Mouse (Mus musculus): ENCODE data around the gene Cyp4f14. TPM values are rescaled to one million over a fixed set of nuclear protein-coding genes. Genes with fewer than 3 reads are reported as not detected.
A peak's percentile ranks its signal among the peaks of the same experiment; 100 is the strongest.

Gene Cyp4f14
- polyA plus RNA-seq, 1 experiment from 2014 or later: not detected

GRCm38 (mm10) chr17:32946716-32947115, 29.6 kb upstream of the Cyp4f14 start:
- ATAC-seq (ENCODE audit: insufficient number of reproducible peaks, insufficient read depth, low FRiP score, low read depth): no peak; the same call in 1 of the 2 replicates
- Histone ChIP-seq H3K27me3 (ENCODE audit: control insufficient read depth, insufficient read depth, low read length) (no peaks in the 10 kb centered on the region), H3K9ac (ENCODE audit: low read length) (peak overlapping the region; percentile 84), H3K36me3 (ENCODE audit: control insufficient read depth, insufficient read depth, low read length) (no peaks in the 10 kb centered on the region), H3K9me3 (ENCODE audit: control insufficient read depth, low read length) (no peaks in the 10 kb centered on the region), H3K4me1 (ENCODE audit: control insufficient read depth in 2 of 2, insufficient read depth in 2 of 2, low read length in 2 of 2) (peaks cover 10 to 13% of the 10 kb centered on the region in 2 experiments), H3K4me2 (ENCODE audit: low read length) (peak overlapping the region; percentile 92), H3K27ac (replicated peaks in 1 of 2; ENCODE audit: control insufficient read depth in 1 of 2, insufficient read depth in 1 of 2, low read depth in 2 of 2, low read length in 2 of 2) (peak overlapping the region; percentile 71), H3K4me3 (ENCODE audit: control insufficient read depth in 1 of 2, insufficient read depth in 1 of 2, low read depth in 1 of 2, low read length in 2 of 2) (peak overlapping the region; percentile 62 to 68)
- WGBS: 47% methylated on average over 9 of the region's 9 CpGs

GRCm38 (mm10) chr17:32944402-32945035, 27.4 kb upstream of the Cyp4f14 start:
- no peak overlapping the region for H3K4me2 ChIP-seq (ENCODE audit: low read length)
- H3K27ac ChIP-seq (replicated peaks in 1 of 2; ENCODE audit: control insufficient read depth in 1 of 2, insufficient read depth in 1 of 2, low read depth in 2 of 2, low read length in 2 of 2): no peak overlapping the region
- H3K4me3 ChIP-seq (ENCODE audit: control insufficient read depth in 1 of 2, insufficient read depth in 1 of 2, low read depth in 1 of 2, low read length in 2 of 2): no peak overlapping the region
- ATAC-seq (ENCODE audit: insufficient number of reproducible peaks, insufficient read depth, low FRiP score, low read depth): no peak
- H3K9me3 ChIP-seq (ENCODE audit: control insufficient read depth, low read length): no peaks in the 10 kb centered on the region
- H3K4me1 ChIP-seq (ENCODE audit: control insufficient read depth in 2 of 2, insufficient read depth in 2 of 2, low read length in 2 of 2): peaks cover 10 to 13% of the 10 kb centered on the region in 2 experiments
- 70% methylated on average over 3 of the region's 3 CpGs for WGBS
- no peaks in the 10 kb centered on the region for H3K27me3 ChIP-seq (ENCODE audit: control insufficient read depth, insufficient read depth, low read length)
- H3K36me3 ChIP-seq (ENCODE audit: control insufficient read depth, insufficient read depth, low read length): no peaks in the 10 kb centered on the region
- H3K9ac ChIP-seq (ENCODE audit: low read length): no peak overlapping the region

GRCm38 (mm10) chr17:32943661-32944060, 26.5 kb upstream of the Cyp4f14 start:
- Histone ChIP-seq H3K4me2 (ENCODE audit: low read length) (no peak overlapping the region), H3K36me3 (ENCODE audit: control insufficient read depth, insufficient read depth, low read length) (no peaks in the 10 kb centered on the region), H3K27me3 (ENCODE audit: control insufficient read depth, insufficient read depth, low read length) (no peaks in the 10 kb centered on the region), H3K4me3 (ENCODE audit: control insufficient read depth in 1 of 2, insufficient read depth in 1 of 2, low read depth in 1 of 2, low read length in 2 of 2) (no peak overlapping the region), H3K27ac (replicated peaks in 1 of 2; ENCODE audit: control insufficient read depth in 1 of 2, insufficient read depth in 1 of 2, low read depth in 2 of 2, low read length in 2 of 2) (no peak overlapping the region), H3K9ac (ENCODE audit: low read length) (no peak overlapping the region), H3K9me3 (ENCODE audit: control insufficient read depth, low read length) (no peaks in the 10 kb centered on the region), H3K4me1 (ENCODE audit: control insufficient read depth in 2 of 2, insufficient read depth in 2 of 2, low read length in 2 of 2) (peaks cover 10 to 13% of the 10 kb centered on the region in 2 experiments)
- ATAC-seq (ENCODE audit: insufficient number of reproducible peaks, insufficient read depth, low FRiP score, low read depth): no peak
- WGBS: 90% methylated on average over 3 of the region's 3 CpGs

- Histone ChIP-seq H3K4me2 (ENCODE audit: low read length) (no peak overlapping the region), H3K27me3 (ENCODE audit: control insufficient read depth, insufficient read depth, low read length) (no peaks in the 10 kb centered on the region), H3K9ac (ENCODE audit: low read length) (no peak overlapping the region), H3K4me1 (ENCODE audit: control insufficient read depth in 2 of 2, insufficient read depth in 2 of 2, low read length in 2 of 2) (no peaks in the 10 kb centered on the region), H3K4me3 (ENCODE audit: control insufficient read depth in 1 of 2, insufficient read depth in 1 of 2, low read depth in 1 of 2, low read length in 2 of 2) (no peak overlapping the region), H3K36me3 (ENCODE audit: control insufficient read depth, insufficient read depth, low read length) (no peaks in the 10 kb centered on the region), H3K27ac (replicated peaks in 1 of 2; ENCODE audit: control insufficient read depth in 1 of 2, insufficient read depth in 1 of 2, low read depth in 2 of 2, low read length in 2 of 2) (no peak overlapping the region), H3K9me3 (ENCODE audit: control insufficient read depth, low read length) (no peaks in the 10 kb centered on the region)
- ATAC-seq (ENCODE audit: insufficient number of reproducible peaks, insufficient read depth, low FRiP score, low read depth): no peak
- 77% methylated on average over 4 of the region's 4 CpGs for WGBS
Observed at GRCm38 (mm10) chr17:32939831-32940230, 22.7 kb upstream of the Cyp4f14 start.

GRCm38 (mm10) chr17:32927803-32928202, 10.7 kb upstream of the Cyp4f14 start:
- ATAC-seq (ENCODE audit: insufficient number of reproducible peaks, insufficient read depth, low FRiP score, low read depth): no peak
- WGBS: 74% methylated on average over 5 of the region's 5 CpGs
- no peak overlapping the region for H3K9ac ChIP-seq (ENCODE audit: low read length)
- H3K4me2 ChIP-seq (ENCODE audit: low read length): no peak overlapping the region
- peaks cover 2 to 6% of the 10 kb centered on the region in 2 experiments; a peak in 3 of 4 replicates for H3K4me1 ChIP-seq (ENCODE audit: control insufficient read depth in 2 of 2, insufficient read depth in 2 of 2, low read length in 2 of 2)
- no peaks in the 10 kb centered on the region for H3K27me3 ChIP-seq (ENCODE audit: control insufficient read depth, insufficient read depth, low read length)
- no peaks in the 10 kb centered on the region for H3K36me3 ChIP-seq (ENCODE audit: control insufficient read depth, insufficient read depth, low read length)
- no peaks in the 10 kb centered on the region for H3K9me3 ChIP-seq (ENCODE audit: control insufficient read depth, low read length)
- H3K27ac ChIP-seq (replicated peaks in 1 of 2; ENCODE audit: control insufficient read depth in 1 of 2, insufficient read depth in 1 of 2, low read depth in 2 of 2, low read length in 2 of 2): no peak overlapping the region
- no peak overlapping the region for H3K4me3 ChIP-seq (ENCODE audit: control insufficient read depth in 1 of 2, insufficient read depth in 1 of 2, low read depth in 1 of 2, low read length in 2 of 2)

- no peaks in the 10 kb centered on the region for H3K27me3 ChIP-seq (ENCODE audit: control insufficient read depth, insufficient read depth, low read length)
- H3K9ac ChIP-seq (ENCODE audit: low read length): peak overlapping the region; percentile 76
- H3K4me2 ChIP-seq (ENCODE audit: low read length): peak overlapping the region; percentile 84
- peak; percentile 78 for ATAC-seq (ENCODE audit: insufficient number of reproducible peaks, insufficient read depth, low FRiP score, low read depth)
- peaks cover 2 to 6% of the 10 kb centered on the region in 2 experiments; a peak in 3 of 4 replicates for H3K4me1 ChIP-seq (ENCODE audit: control insufficient read depth in 2 of 2, insufficient read depth in 2 of 2, low read length in 2 of 2)
- H3K4me3 ChIP-seq (ENCODE audit: control insufficient read depth in 1 of 2, insufficient read depth in 1 of 2, low read depth in 1 of 2, low read length in 2 of 2): peak overlapping the region; percentile 54 to 61
- WGBS: 17% methylated on average over 32 of the region's 32 CpGs
- H3K36me3 ChIP-seq (ENCODE audit: control insufficient read depth, insufficient read depth, low read length): no peaks in the 10 kb centered on the region
- H3K27ac ChIP-seq (replicated peaks in 1 of 2; ENCODE audit: control insufficient read depth in 1 of 2, insufficient read depth in 1 of 2, low read depth in 2 of 2, low read length in 2 of 2): peak overlapping the region; percentile 37 to 38
- H3K9me3 ChIP-seq (ENCODE audit: control insufficient read depth, low read length): peaks cover 11% of the 10 kb centered on the region
Observed at GRCm38 (mm10) chr17:32924658-32925312, 7.6 kb upstream of the Cyp4f14 start.

- Histone ChIP-seq H3K4me2 (ENCODE audit: low read length) (no peak overlapping the region), H3K4me3 (ENCODE audit: control insufficient read depth in 1 of 2, insufficient read depth in 1 of 2, low read depth in 1 of 2, low read length in 2 of 2) (no peak overlapping the region), H3K27ac (replicated peaks in 1 of 2; ENCODE audit: control insufficient read depth in 1 of 2, insufficient read depth in 1 of 2, low read depth in 2 of 2, low read length in 2 of 2) (no peak overlapping the region), H3K27me3 (ENCODE audit: control insufficient read depth, insufficient read depth, low read length) (no peaks in the 10 kb centered on the region), H3K9ac (ENCODE audit: low read length) (no peak overlapping the region), H3K36me3 (ENCODE audit: control insufficient read depth, insufficient read depth, low read length) (no peaks in the 10 kb centered on the region), H3K9me3 (ENCODE audit: control insufficient read depth, low read length) (peaks cover 11% of the 10 kb centered on the region), H3K4me1 (ENCODE audit: control insufficient read depth in 2 of 2, insufficient read depth in 2 of 2, low read length in 2 of 2) (peaks cover 2 to 6% of the 10 kb centered on the region in 2 experiments; a peak in 3 of 4 replicates)
- 88% methylated on average over 1 of the region's 1 CpGs for WGBS
- ATAC-seq (ENCODE audit: insufficient number of reproducible peaks, insufficient read depth, low FRiP score, low read depth): no peak
Observed at GRCm38 (mm10) chr17:32923681-32924080, 6.5 kb upstream of the Cyp4f14 start.
